Mouse (Mus musculus): Measurements from ENCODE around the gene Lnx1.

Gene Lnx1

DNA sequence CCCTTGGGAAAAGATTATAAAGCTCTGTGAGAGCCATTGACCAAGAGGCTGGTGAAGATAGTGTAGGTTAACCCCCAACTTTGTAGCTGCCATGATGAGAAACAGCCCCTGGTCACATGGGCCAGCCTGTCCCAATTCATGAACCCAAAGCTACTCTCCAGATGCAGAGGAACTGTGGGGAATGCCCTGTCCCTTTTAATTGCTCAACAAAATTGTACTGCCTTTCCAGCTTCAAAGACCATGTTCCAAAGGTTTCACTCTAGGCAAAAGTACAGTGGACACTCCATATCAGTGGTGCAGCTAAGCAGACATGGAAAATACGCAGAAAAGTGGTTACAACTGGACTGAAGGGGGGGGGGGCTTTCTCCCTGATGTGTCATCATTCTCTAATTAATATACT lies 53.6 kb downstream of the Lnx1 start:
- DNase-seq (ENCODE audit: low spot score in 2 of 2): no peak

DNA sequence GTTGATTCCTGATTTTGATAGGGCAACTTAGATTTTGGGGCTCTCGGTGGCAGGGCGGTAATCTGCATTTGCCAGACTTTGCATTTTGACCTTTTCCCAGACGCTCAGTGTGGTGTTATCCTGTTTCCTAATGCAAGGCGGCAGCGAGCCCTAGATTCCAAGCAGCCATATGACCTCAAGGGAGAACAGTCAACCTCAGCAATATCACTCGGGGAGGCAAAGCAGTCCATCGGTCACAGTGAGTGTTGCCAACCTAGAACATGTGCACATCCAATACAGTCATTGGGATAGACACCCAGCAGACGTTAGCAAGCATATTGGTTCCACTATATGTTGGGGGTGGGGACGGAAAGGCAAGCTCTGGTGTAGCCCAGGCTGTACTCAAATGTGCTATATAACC lies 54.5 kb downstream of the Lnx1 start:
- no peak for DNase-seq (ENCODE audit: low spot score in 2 of 2)

DNA sequence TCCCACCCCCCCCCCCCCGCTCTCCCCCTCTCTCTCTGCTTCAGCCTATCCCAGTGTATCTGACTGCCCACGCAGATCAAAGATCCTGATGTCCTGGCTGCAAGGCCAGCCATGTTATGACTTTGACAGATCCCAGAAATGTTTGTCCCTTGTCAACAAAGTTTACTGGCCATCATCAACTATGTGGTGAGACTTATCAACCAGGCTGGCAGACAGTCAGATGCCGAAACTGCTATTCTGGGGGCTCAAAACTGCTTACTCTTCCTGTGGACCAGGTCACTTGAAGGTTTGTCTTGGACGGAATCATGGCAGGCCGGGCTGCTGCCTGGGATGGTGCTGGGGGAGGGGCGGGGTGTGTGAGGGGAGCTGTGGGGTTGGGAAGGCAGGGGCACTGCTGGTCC lies 55.1 kb downstream of the Lnx1 start:
- DNase-seq (ENCODE audit: low spot score in 2 of 2): no peak

DNA sequence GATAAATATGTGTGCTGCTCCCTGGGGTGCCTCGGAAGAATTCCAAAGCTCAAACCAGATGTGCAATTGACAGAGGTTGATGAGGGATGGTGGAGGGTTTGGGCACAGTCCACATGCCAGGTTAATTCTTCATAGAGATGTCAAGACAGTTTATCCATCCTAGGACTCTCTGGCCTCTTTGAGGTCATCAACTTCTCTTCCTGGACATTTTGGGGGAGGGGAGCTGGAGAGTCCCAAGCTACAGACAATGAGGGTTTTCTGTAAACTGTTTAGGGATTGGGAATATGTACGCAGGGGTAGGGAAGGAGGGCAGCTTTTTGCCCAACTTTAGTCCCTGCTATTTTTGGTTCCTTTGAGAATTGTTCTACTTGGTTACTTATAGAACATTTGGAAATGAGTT lies 60.4 kb downstream of the Lnx1 start:
- no peak for DNase-seq (ENCODE audit: low spot score in 2 of 2)

GRCm38 (mm10) chr5:74641000-74641399 lies 61.7 kb downstream of the Lnx1 start:
- no peak for DNase-seq (ENCODE audit: low spot score in 2 of 2)

GRCm38 (mm10) chr5:74640504-74640903 lies 62.2 kb downstream of the Lnx1 start:
- DNase-seq (ENCODE audit: low spot score in 2 of 2): no peak

- DNase-seq (ENCODE audit: low spot score in 2 of 2): no peak
These were observed 63.2 kb downstream of the Lnx1 start for GRCm38 (mm10) chr5:74639516-74639915.

DNA sequence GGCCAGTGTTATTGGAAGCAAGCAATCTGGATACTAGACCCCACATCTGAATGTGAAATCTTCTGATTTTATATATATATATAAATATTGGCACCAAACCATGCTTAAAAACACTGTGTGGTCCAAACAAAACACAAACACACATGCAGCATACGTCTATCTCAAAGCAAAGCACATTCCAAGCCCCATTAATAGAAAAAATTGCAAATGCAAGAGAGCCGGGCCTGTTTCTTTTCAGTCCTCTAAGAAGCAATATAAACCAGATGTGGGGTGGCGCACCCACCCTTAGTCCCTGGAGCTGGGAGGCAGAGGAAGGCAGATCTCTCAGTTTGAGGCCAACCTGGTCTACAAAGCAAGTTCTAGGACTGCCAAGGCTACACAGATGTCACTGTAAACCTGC lies 68.3 kb downstream of the Lnx1 start:
- no peak for DNase-seq (ENCODE audit: low spot score in 2 of 2)

DNA sequence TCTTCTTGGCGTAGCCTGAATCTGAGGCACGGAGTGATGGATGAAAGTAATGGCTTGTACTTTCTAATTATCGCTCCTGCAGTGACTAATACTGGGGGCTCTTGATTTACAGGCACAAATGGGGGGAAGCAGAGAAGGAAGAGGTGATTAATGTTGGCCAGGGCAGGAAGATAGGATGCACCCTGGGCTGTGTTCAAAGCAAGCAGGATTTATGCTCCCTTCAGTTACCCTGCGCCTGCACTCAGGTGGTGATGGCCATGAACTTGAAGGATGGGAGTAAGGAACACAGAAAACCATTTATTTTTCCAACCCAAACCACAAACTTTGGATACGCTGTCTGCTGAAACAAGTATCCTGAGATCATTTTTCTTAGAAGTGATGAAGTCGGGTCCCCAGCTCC lies 69.3 kb downstream of the Lnx1 start:
- no peak for DNase-seq (ENCODE audit: low spot score in 2 of 2)

- DNase-seq (ENCODE audit: low spot score in 2 of 2): no peak
These were observed 70.2 kb downstream of the Lnx1 start for GRCm38 (mm10) chr5:74632369-74633114.

DNA sequence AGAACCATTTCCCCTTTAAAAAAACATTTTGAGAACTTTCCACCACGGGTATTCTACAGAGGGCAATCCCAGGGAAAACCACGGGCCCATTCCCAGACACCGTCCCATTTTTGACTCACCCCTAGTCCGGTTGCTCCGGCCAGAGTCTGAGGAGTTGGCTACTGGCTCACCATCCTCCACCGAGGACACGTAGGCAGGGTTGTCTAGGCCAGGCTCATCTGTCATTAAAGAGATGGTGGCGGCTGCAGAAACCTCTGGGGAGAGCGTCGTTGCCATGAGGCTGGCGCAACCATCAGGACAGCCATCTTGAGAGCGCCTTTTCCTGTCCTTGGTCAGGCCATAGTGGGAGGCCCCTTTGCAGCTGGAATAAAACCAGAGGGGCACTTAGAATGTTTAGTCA lies 74.7 kb downstream of the Lnx1 start:
- no peak for DNase-seq (ENCODE audit: low spot score in 2 of 2)

DNA sequence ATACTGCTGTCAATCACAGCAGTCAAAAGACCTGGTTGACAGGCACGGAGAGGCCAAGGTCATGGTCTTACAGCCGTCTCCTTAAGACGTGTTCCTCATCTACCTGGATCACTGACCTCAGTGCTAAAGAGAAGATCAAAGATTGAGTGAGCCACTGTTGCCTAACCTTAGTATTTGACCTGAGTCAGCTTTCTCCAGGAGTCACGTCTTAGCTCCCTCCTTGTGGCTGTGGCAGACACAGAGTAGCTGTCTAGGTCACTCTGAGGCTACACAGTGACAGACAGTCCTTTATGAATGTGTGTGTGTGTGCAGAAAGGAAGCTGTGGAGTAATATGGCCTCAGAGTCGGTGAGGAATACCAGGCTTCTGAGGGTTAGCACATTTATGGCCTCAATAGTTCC lies 78.3 kb downstream of the Lnx1 start:
- DNase-seq (ENCODE audit: low spot score in 2 of 2): no peak

- no peak for DNase-seq (ENCODE audit: low spot score in 2 of 2)
These were observed 79.3 kb downstream of the Lnx1 start for GRCm38 (mm10) chr5:74623316-74624000.

DNA sequence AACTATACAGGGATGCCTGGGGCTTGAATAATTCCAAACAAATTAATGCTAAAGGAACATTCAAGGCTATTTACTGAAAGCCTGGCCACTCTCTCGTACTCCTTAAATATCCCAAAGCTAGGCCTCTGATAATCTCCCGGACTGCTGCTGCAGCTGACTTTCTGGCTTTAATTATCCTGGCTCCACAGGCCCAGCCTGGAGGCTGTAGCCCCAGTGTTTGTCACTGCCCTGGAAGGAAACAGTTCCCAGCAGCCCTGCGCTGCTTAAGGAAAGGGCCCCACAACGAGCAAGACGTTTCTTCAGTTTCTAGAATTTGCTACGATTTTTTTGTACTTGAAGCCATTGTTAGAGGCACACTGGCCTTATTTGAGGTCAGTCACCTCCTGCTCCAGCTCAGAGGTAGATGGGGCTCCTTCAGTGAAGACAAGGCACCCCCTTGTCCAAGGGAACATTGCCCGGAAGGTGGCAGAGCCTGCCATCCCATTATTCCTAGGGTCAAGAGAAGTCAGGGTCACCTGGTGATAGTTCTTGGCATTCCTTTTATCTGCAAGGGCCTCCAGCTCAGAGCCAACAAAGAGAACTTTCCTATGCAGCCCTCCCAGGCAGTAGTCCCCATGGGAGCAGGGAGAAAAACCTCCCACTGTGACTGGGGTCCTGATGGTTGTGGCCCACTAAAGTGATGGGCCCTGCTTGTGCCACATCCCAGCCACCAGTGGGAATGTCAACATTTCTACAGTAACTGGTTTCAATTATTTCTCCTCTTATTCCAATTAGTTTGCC lies 80.8 kb downstream of the Lnx1 start:
- DNase-seq (ENCODE audit: low spot score in 2 of 2): no peak

DNA sequence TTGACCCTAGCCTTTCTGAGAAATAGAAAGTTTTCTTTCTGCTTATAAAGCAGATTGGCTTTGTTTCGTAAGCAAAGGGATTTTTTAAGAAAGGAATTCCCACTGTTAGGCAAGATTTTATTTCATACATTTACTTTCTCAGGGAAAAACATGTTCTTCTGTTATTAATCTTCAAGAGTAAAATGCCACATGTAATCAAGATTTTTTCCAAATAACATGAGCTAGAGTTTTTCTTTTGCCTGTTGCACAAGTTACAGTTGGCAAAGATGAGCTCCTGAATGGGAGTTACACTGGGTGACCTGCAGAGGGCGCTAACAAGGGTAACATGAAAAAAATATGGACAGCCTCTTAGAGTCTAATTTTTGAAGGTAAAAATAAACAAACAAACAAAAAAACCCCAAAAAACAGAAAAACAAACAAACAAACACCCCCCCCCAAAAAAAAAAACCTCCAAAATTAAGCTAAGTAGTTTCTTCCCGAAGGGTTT lies 84.1 kb downstream of the Lnx1 start:
- no peak for DNase-seq (ENCODE audit: low spot score in 2 of 2)

DNA sequence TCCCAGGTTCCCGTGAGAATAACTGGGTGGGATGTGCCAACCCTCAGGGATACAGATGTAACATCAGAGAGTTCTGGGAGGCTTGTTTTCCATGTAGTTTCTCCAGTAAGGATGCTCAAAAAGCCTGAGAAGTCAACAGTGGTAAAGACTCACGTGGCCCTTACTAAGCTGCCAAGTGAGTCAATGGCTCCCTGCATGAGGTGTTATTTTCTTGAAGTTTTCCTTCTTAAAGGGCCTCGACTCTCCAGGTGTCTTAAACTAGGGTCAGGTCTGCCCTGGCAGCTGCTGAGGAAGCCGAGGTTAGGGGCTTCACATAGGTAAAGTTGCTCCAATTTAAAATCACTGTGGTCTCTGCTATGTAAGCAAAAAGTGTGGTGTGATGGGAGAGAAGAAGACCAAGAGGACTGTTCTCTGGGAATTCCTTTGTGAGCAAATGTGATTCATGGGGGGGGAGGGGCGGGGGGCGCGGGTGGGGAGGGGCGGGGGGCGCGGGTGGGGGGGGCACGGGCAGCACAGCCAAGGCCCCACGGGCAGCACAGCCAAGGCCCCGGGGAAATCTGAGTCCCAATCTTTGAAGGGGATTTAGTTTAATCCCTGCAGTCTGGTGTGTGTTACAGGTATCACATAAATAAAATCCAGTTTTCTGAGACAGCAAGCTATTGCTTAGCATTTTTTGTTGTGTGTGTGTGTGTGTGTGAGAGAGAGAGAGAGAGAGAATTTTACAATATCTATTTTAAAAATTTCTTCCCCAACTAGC lies 84.7 kb downstream of the Lnx1 start:
- DNase-seq (ENCODE audit: low spot score in 2 of 2): no peak

DNA sequence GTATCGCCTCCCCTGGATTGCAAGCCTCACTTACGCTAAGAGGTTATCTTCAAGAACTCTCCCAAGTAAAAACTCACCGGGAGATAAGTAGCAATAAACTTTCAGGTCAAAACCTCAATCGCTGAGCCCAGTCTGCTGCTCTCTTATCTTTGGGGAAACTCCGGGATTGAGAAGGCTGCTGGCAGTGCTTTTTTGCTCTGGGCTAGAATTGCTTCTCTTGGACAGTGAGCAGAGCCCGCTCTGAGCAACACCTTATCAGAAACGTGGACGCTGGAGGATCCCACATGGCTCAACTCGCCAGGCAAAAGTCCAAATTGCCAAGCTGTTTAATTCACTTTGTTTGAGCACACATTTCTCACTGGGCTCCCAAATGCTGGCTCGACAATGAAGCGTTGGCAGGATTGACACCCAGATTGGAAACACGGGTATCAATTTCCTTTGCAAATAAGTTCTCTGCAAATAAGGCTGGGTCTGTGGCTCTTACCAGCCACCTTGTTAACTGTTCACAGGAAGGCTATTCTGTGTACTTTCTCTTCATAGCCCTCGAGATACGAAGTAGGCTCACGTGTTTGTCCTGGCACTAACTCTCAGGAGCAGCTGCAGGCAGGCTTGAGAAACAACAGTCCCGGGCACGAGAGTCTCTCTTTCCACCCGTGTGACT lies 89.1 kb downstream of the Lnx1 start:
- DNase-seq (ENCODE audit: low spot score in 2 of 2): no peak

- DNase-seq (ENCODE audit: low spot score in 2 of 2): no peak
These were observed 90.0 kb downstream of the Lnx1 start for GRCm38 (mm10) chr5:74612713-74613112.

- no peak for DNase-seq (ENCODE audit: low spot score in 2 of 2)
These were observed 92.2 kb downstream of the Lnx1 start for GRCm38 (mm10) chr5:74610511-74610910.

GRCm38 (mm10) chr5:74606213-74606612 lies 96.5 kb downstream of the Lnx1 start:
- no peak for DNase-seq (ENCODE audit: low spot score in 2 of 2)

DNA sequence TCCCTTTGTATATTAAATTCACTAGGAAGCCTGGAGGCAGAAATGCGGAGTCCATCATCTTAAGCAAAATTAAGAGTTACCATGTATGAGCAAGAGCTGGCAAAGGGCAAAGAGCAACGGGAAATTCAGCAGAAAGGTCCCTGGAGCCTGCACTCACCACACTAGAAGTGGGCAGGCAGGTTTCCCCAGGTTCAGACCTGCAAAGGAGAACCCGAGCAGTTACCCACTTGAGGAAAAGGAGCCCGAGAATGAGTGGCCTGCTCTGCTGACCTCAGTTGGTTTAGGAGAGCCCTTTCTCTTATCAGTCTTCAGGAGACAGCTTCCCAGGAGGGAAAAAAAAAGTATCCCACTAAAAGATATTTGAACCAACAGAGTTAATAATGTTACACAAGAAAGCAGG lies 99.4 kb downstream of the Lnx1 start:
- no peak for DNase-seq (ENCODE audit: low spot score in 2 of 2)
